Mouse (Mus musculus) bone marrow macrophage, adult 2 months (primary cell): ENCODE data around the gene Riok1. TPM values are rescaled to one million over a fixed set of nuclear protein-coding genes. Genes with fewer than 3 reads are reported as not detected.

Experiments used
- H3K27ac ChIP-seq: 2 replicates; pipeline ENCODE4 v1.5.1; 2012; ENCODE audit warnings: low read depth, low read length; ENCODE audit not compliant: insufficient read depth
- H3K4me1 ChIP-seq: 2 replicates; pipeline ENCODE4 v1.6.1; 2012; ENCODE audit warnings: low read length; ENCODE audit not compliant: control insufficient read depth, insufficient read depth
- H3K4me3 ChIP-seq: 2 replicates; pipeline ENCODE4 v1.5.1; 2012; ENCODE audit warnings: mild to moderate bottlenecking, low read length, moderate library complexity; ENCODE audit not compliant: insufficient read depth
- CTCF ChIP-seq: IDR thresholded peaks from 2 replicates; pipeline ENCODE4 v1.5.1; 2012; ENCODE audit warnings: low read depth, mild to moderate bottlenecking, low read length, moderate library complexity
- POLR2A ChIP-seq: IDR thresholded peaks from 2 replicates; pipeline ENCODE4 v1.6.1; 2012; ENCODE audit warnings: mild to moderate bottlenecking, low read depth, low read length, borderline replicate concordance
- polyA plus RNA-seq: library from polyadenylated mRNA; stranded (reverse); fragments of >200 nt; gene quantifications from 2 replicates; pipeline ENCODE4 v1.2.4, GENCODE M21; 2012; ENCODE audit not compliant: missing spikeins, insufficient read depth, insufficient read length

Gene Riok1
- polyA plus RNA-seq, 1 experiment = 27.1 TPM

DNA sequence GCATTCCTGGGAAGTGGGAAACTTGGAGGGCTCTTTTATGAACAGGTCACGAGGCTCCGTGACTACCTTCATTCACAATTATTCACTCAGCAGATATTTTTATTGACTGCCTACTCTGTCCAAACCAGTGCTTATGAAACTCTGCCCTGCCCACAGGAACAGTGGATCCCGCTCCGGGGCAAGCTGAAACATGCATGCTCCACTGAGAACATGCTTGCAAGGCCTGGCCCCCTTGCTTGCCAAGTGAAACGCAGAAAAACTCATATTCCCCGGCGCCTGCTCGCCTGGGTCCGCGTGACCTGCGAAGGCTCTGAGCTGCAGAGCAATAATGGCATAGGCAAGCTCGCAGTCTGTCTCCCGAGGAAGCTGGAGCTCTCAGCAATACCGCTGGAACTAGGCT lies 43.9 kb downstream of the Riok1 start:
- H3K4me3 ChIP-seq = no peak overlapping the region
- TF ChIP-seq CTCF = no peak
- TF ChIP-seq POLR2A = no peak
- H3K4me1 ChIP-seq = peaks cover 5% of the 10 kb centered on the region
- no peak overlapping the region for H3K27ac ChIP-seq

DNA sequence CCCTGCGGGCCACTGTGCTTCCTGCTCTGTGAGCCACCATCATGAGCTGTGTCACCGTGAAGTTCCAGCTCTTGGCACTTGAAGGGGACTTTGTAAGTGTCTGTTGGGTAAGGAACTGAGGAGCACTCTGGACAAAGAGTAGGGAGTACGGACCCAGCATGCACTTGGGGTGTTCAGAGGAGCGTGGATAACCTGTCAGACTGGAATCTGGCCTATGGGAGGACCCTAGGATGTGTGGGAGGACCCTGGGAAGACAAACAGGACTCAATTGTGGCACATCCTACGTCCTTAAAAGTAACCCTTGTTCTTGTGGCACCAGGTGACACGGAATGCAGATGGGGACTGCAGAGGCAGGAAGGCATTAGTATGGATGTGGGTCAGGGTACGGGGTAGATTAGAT lies 44.4 kb downstream of the Riok1 start:
- Histone ChIP-seq H3K27ac (no peak overlapping the region), H3K4me1 (peaks cover 5% of the 10 kb centered on the region), H3K4me3 (no peak overlapping the region)
- TF ChIP-seq POLR2A (no peak), CTCF (no peak)

DNA sequence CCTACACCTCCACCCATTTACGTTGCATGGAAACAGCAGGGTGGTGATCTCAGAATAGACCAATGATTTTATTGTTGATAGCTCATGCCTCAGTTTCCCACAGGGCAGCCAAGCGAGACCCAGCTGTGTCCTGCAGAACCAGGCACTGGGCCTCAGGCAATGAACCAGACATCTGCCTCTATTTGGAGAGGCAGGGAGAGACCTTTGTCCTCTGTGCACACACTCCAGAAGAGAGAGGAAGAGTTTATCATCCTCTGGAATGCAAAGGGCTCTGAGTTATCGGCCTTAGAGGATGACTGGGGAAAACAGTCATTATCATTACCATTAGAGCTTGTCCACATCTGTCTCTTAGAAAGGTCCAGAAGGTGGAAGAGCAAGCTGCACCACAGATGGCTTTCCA lies 49.9 kb downstream of the Riok1 start:
- no peaks in the 10 kb centered on the region for H3K4me1 ChIP-seq
- TF ChIP-seq POLR2A = no peak
- TF ChIP-seq CTCF = no peak
- no peak overlapping the region for H3K27ac ChIP-seq
- no peak overlapping the region for H3K4me3 ChIP-seq

DNA sequence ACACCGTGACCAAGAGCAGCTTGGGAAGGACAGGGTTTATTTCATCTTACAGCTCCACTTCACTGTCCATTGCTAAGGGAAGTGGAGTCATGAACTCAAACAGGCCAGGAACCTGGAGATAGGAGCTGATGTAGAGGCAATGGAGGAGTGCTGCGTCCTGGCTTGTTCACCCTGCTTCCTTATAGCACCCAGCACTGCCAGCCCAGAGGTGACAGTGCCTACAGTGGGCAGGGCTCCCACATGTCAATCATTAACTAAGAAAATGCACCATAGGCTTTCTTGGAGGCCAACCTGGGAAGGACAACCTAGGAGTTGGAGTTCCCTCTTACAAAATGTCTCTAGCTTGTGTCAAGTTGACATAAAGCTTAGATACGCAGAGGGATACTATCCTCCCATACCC lies 51.2 kb downstream of the Riok1 start:
- Histone ChIP-seq H3K27ac (no peak overlapping the region), H3K4me1 (no peaks in the 10 kb centered on the region), H3K4me3 (no peak overlapping the region)
- TF ChIP-seq POLR2A (no peak), CTCF (no peak)

DNA sequence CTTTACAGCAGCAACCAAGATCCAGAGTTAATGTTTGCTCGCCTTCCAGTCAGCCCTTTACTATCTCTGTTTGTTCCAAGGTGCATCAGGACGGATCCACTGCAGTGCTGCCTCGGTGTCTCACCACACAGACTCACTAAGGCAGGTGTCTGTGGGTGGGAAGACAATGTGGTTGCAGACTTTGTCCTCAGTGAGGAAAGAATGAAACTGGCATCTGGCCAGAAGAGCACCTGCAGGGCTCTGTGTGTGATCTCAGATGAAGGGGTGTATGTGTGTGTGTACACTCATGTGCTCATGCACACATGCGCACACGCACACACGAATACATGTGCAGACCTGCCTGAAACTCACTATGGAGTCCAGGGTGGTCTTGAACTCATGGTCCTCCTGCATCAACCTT lies 52.7 kb downstream of the Riok1 start:
- Histone ChIP-seq H3K4me3 (no peak overlapping the region), H3K27ac (no peak overlapping the region), H3K4me1 (no peaks in the 10 kb centered on the region)
- TF ChIP-seq POLR2A (no peak), CTCF (no peak)

DNA sequence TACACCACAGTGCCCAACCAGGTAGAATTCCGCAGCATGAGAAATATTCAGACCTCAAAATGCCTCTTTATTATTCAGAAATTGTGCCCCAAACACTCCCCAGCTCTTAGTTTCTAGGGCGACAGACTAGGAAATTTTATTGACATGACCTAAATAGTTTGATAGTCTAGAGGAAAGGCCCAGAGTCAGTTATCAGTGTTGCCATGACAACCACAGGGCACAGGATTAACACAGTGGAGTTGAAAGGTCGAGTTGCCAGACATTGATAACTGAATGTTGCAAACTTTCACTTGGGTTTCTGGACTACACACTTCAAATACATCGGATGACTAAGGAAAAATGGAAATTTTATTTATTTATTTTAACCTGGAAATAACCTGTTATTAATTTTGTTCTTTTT lies 53.1 kb downstream of the Riok1 start:
- H3K4me3 ChIP-seq = no peak overlapping the region
- no peaks in the 10 kb centered on the region for H3K4me1 ChIP-seq
- TF ChIP-seq CTCF (no peak), POLR2A (no peak)
- no peak overlapping the region for H3K27ac ChIP-seq

DNA sequence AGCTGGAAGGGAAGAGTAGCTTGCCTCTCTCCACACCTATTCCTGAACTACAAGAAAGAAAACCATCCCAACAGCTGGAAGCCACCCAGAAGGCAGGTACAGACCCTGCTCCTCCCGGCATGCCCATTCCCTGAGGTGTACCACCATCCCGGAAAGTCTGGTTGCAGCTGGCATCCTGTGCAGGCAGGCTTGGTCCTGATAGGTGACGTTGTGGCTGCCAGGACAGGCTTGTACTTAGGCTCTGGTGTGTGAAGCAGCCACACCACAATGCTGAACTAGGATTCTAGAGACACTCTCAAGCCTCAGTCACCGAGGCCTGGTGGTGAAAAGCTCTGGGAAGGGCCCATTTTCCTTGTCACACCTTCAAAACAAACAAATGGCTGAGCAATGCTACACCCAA lies 59.4 kb downstream of the Riok1 start:
- no peak for TF ChIP-seq POLR2A
- no peak for TF ChIP-seq CTCF
- Histone ChIP-seq H3K27ac (no peak overlapping the region), H3K4me3 (no peak overlapping the region), H3K4me1 (no peaks in the 10 kb centered on the region)

DNA sequence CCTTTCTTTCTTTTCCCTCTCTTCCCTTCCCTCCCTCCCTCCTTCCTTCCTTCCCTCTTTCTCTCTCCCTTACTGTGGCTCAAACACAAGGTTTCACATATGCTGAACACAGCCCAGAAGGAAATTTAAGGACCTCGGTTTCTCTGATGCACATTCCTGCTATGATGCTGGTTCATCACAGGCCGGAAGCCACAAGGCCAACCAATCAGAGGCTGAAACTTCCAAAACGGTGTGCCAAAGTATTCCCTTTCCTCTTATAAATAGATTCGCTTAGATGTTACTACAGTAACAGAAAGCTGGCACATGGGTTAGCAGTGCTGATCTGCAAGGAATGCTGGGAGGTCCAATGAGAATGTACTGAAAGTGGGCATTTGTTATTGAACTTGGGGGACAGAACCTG lies 66.6 kb downstream of the Riok1 start:
- Histone ChIP-seq H3K27ac (no peak overlapping the region), H3K4me1 (no peaks in the 10 kb centered on the region), H3K4me3 (no peak overlapping the region)
- no peak for TF ChIP-seq POLR2A

DNA sequence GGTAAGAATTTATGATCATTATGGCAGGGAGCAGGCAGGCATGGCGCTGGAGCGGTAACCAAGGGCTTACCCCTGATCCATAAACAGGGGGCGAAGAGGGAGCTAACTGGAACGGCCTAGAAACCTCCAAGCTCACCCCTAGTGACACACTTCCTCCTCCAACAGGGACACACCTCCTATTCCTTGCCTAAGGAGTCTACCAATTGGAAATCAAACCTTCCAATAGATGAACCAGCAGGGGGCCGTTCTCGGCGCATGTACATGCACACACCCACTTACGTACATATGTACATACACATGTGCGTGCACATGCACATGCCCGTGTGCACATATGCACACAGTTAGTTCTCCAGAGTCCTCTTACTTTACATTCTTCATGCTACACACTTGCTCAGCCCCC lies 67.7 kb downstream of the Riok1 start:
- H3K27ac ChIP-seq = no peak overlapping the region
- TF ChIP-seq POLR2A (no peak), CTCF (no peak)
- H3K4me3 ChIP-seq = no peak overlapping the region
- no peaks in the 10 kb centered on the region for H3K4me1 ChIP-seq

DNA sequence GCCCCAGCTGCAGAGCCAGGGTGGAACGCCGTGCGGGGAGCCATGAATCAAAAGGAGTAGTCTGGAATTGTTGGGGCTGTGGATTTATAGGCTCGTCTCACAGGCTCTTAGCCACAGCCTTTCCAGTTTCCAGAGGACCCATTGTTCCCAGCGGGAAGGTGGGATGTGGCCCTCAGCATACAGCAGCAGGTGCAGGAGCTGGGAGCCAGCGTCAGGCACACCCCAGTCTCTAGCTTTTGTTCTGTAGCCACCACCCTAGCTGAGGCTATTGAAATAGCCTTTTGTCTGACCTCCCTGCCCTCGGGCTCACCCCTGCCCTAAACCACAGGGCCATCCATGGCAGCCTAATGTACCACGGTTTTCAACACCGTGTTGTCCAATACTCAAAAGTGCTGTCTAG lies 72.3 kb downstream of the Riok1 start:
- TF ChIP-seq POLR2A (no peak), CTCF (no peak)
- Histone ChIP-seq H3K27ac (no peak overlapping the region), H3K4me1 (no peaks in the 10 kb centered on the region), H3K4me3 (no peak overlapping the region)

Other genes starting within 250 kb of the Riok1 start
- 74.3 and 89.8 TPM in 2 replicates for gene Ssr1, start 42.8 kb upstream of the Riok1 start, polyA plus RNA-seq
- gene Cage1, start 74 bp downstream of the Riok1 start, polyA plus RNA-seq = 0.44 and 0.51 TPM in 2 replicates
- gene Dsp, start 114.3 kb downstream of the Riok1 start, polyA plus RNA-seq = 0.07 TPM in 1 of 2 replicates, not detected in the other
- gene Snrnp48, start 167.9 kb downstream of the Riok1 start, polyA plus RNA-seq = 34.2 and 61.6 TPM in 2 replicates